Mouse (Mus musculus) forebrain, embryonic 14.5 days (tissue): ENCODE data around the gene Slc41a1. TPM values are rescaled to one million over a fixed set of nuclear protein-coding genes. Genes with fewer than 3 reads are reported as not detected.

Source experiments
- ATAC-seq: fragments of 200-750 bp; cut with Nextera tagmentation; 2 replicates; pipeline ENCODE4 v1.8.0; 2017; ENCODE audit warnings: mild to moderate bottlenecking, moderate library complexity
- DNase-seq: peaks from one replicate; pipeline ENCODE4 v3.0.0-alpha.2; 2015; ENCODE audit warnings: low spot score
- H3K27ac ChIP-seq: fragments of 300-500 bp; sonication (generic); 2 replicates; pipeline ENCODE4 v1.5.1; 2014; ENCODE audit warnings: low read depth, mild to moderate bottlenecking, control low read depth, low read length, moderate library complexity
- H3K27me3 ChIP-seq: fragments of 300-500 bp; sonication (generic); replicated peaks from 2 replicates; pipeline ENCODE4 v1.6.1; 2014; ENCODE audit warnings: low read length, control low read depth, mixed read lengths; ENCODE audit not compliant: control insufficient read depth, insufficient read depth
- H3K36me3 ChIP-seq: fragments of 300-500 bp; sonication (generic); 2 replicates; pipeline ENCODE4 v1.6.1; 2014; ENCODE audit warnings: low read length, control low read depth; ENCODE audit not compliant: control insufficient read depth, insufficient read depth
- H3K4me1 ChIP-seq: fragments of 300-500 bp; sonication (generic); 2 replicates; pipeline ENCODE4 v1.6.1; 2014; ENCODE audit warnings: antibody characterized with exemption, low read length, control low read depth; ENCODE audit not compliant: control insufficient read depth, insufficient read depth
- H3K4me2 ChIP-seq: fragments of 300-500 bp; sonication (generic); 2 replicates; pipeline ENCODE4 v1.6.1; 2014; ENCODE audit warnings: mild to moderate bottlenecking, control low read depth, low read length
- H3K4me3 ChIP-seq: fragments of 300-500 bp; sonication (generic); 2 replicates; pipeline ENCODE4 v1.5.1; 2014; ENCODE audit warnings: low read depth, low read length, control low read depth
- H3K9ac ChIP-seq: fragments of 300-500 bp; sonication (generic); 2 replicates; pipeline ENCODE4 v1.6.1; 2014; ENCODE audit warnings: mild to moderate bottlenecking, low read length, control low read depth, moderate library complexity
- H3K9me3 ChIP-seq: fragments of 300-500 bp; sonication (generic); replicated peaks from 2 replicates; pipeline ENCODE4 v1.6.1; 2016; ENCODE audit warnings: low read length, control low read depth, mixed read lengths; ENCODE audit not compliant: control insufficient read depth
- WGBS: fragments of 180-500 bp; shearing (Covaris S2); extraction: QIAGEN DNeasy Blood & Tissue Kit; methylation state at CpG from one replicate; pipeline ENCODE4 v1.1.7; 2014; 5-methylcytosine and 5-hydroxymethylcytosine counted together
- polyA plus RNA-seq: library from polyadenylated mRNA; unstranded; fragments of >200 nt; fragmentation: Nextera tagmentation; extraction: Ambion mirVana; gene quantifications from 2 replicates; pipeline ENCODE4 v1.2.1, GENCODE M21; 2014

Gene Slc41a1
- polyA plus RNA-seq, 1 experiment from 2014 or later, result 11.9 TPM

DNA sequence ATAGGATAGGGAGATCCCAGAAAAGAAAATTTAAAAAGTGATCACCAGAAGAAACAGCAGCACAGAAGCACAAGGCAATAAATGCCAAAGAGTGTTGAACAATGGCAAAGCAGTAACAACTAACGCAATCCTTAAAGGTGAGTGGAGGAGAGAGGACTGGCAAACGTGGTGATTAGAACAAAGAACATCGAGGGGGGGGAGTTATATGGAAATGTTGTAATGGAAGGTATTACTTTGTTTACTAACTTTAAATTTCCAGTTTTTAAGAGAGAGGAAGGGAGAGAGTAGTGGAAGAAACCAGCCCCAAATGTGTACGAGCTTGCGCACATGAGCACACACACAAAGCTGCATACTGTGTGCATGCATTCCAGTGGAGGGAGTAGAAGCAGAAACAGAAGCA, 38.3 kb downstream of the Slc41a1 start:
- Histone ChIP-seq H3K36me3 (no peaks in the 10 kb centered on the region), H3K27ac (no peak overlapping the region), H3K4me2 (no peak overlapping the region), H3K4me3 (no peak overlapping the region), H3K9me3 (no peaks in the 10 kb centered on the region), H3K4me1 (no peaks in the 10 kb centered on the region), H3K27me3 (no peaks in the 10 kb centered on the region), H3K9ac (no peak overlapping the region)
- no peak for DNase-seq
- WGBS, result 77% methylated on average over 5 of the region's 5 CpGs
- no peak for ATAC-seq

DNA sequence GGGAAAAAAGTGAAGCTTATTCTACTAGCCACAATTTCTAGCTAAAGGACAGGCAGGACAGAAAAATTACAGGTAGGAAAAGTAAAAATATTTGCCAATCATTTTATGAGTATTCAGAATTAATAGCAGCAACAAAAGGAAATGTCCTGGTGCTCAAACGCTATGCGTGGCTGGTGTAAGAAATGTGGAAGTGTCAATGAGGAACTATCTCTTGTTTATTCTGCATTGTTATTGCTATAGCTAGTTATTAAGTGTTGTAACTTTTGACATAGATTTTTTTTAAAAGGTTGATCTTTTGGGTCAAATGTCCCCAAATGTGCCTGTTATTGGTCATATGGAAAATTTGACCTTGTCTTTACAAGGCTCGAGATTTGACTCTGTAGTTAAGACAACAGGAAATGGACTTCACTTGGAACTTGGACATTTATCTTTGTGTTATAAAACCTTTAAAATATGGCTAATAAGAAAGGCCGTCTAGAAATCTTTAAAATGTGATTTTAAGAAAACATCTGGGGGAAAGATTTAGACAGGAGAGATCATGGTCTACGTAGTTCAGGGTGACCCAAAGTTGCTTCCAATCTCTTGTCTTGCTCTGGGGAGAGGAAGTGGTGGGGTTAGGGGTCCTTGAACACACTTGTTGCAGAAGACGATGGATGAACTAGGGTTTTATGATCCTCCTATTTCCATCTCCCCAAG, 39.2 kb downstream of the Slc41a1 start:
- DNase-seq, result no peak
- Histone ChIP-seq H3K4me2 (no peak overlapping the region), H3K36me3 (no peaks in the 10 kb centered on the region), H3K27me3 (no peaks in the 10 kb centered on the region), H3K27ac (no peak overlapping the region), H3K4me1 (no peaks in the 10 kb centered on the region), H3K4me3 (no peak overlapping the region), H3K9ac (no peak overlapping the region), H3K9me3 (no peaks in the 10 kb centered on the region)
- peak; percentile 49 for ATAC-seq
- 77% methylated on average over 6 of the region's 6 CpGs for WGBS

DNA sequence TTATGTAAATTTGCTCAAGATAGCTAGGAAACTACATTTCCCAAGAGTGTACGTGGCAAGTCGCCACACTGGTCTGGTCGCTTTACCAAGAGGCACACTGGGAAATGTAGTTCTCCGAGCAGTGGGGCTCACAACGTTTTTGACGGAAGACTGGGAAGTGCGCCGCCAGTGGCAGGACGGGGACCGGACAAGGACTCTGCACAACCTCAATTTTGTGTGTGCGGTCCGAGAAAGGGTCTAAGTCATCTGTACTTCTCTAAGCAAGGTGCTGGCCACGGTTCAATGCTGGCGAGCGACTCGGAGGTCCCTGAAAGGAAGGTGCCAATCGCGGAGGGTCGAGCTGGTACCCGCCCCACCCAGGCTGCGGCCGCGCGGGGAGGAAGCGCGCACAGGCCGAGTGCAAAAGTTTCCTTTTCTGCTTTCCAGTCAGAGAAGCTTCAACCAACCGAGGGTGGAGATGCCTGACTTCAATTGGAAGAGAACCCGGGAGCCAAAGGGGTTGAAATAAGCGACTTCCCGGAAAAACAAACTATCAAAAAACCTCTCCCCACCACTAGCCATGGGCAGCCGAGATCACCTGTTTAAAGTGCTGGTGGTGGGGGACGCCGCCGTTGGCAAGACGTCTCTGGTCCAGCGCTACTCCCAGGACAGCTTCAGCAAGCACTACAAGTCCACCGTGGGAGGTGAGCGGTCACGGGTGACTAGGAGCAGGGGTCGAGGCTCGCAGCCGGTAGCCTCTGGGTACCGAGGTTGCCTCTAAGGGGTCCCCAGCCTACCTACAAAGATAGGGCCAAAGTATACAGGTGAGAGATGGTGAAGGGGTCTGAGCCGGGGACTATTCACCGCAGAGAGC, 40.0 kb downstream of the Slc41a1 start, which contains the start of gene Rab29:
Rab29 (plus strand) TSS at position 132 of the 853 bp plus-strand sequence.
- H3K9me3 ChIP-seq, result no peaks in the 10 kb centered on the region
- WGBS, result 2% methylated on average over 46 of the region's 46 CpGs

DNA sequence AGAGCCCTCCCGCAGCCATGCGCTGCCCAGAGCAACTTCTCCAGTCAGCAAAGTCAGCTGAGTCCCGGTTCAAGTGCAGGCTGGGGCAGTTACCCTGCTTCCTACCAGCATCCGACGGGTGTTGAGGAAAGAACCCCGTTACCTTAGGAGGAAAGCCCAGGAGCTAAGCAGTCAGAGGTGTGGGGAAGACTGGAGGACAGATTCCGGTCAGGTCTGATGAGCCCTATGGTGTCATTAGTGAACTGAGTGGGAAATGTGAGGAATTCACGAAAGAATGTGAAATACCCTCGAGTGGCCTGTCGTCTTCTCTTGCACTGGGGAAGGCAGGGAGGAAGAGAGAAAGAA, 40.6 kb downstream of the Slc41a1 start:
- H3K4me1 ChIP-seq, result no peaks in the 10 kb centered on the region
- peak overlapping the region; percentile 75 for H3K4me2 ChIP-seq
- H3K36me3 ChIP-seq, result no peaks in the 10 kb centered on the region
- H3K27me3 ChIP-seq, result no peaks in the 10 kb centered on the region
- peak overlapping the region; percentile 56; the same call in 1 of the 2 replicates for H3K9ac ChIP-seq
- H3K9me3 ChIP-seq, result no peaks in the 10 kb centered on the region
- DNase-seq (no peak), ATAC-seq (no peak)
- H3K27ac ChIP-seq, result no peak overlapping the region
- H3K4me3 ChIP-seq, result peak overlapping the region; percentile 57
- 34% methylated on average over 10 of the region's 10 CpGs for WGBS

More for the DNA sequence above, 40.0 kb downstream of the Slc41a1 start, which contains the start of gene Rab29:
- H3K27me3 ChIP-seq, result no peaks in the 10 kb centered on the region
- DNase-seq, result peak; percentile 98
- peak within 1 kb of the TSS; percentile 75 for H3K4me2 ChIP-seq
- ATAC-seq, result peak; percentile 98
- H3K36me3 ChIP-seq, result no peaks in the 10 kb centered on the region
- H3K27ac ChIP-seq, result no peak within 1 kb of the TSS
- peak within 1 kb of the TSS; percentile 56 for H3K9ac ChIP-seq
- H3K4me1 ChIP-seq, result no peaks in the 10 kb centered on the region
- H3K4me3 ChIP-seq, result peak within 1 kb of the TSS; percentile 57

DNA sequence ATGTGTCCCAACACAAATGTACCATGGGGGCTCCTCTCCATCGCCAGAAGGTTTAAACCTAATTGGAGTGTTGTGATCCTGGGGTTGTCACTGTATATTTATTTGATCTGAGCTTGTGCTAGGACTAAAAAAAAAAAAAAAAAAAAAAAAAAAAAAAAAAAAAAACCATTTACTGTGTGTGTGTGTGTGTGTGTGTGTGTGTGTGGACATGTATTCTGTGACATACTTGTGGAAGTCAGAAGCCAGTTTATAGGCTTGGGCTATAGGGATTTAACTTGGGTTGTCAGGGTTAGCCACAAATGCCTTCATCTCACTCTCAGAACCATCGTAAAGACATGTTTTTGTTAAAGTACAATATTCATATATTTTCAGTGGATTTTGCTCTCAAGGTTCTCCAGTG, 42.3 kb downstream of the Slc41a1 start:
- Histone ChIP-seq H3K9me3 (no peaks in the 10 kb centered on the region), H3K4me1 (no peaks in the 10 kb centered on the region), H3K27ac (no peak overlapping the region), H3K4me2 (no peak overlapping the region), H3K9ac (no peak overlapping the region), H3K27me3 (no peaks in the 10 kb centered on the region), H3K36me3 (no peaks in the 10 kb centered on the region), H3K4me3 (no peak overlapping the region)
- DNase-seq (no peak), ATAC-seq (no peak)
- WGBS, result 88% methylated on average over 2 of the region's 2 CpGs

DNA sequence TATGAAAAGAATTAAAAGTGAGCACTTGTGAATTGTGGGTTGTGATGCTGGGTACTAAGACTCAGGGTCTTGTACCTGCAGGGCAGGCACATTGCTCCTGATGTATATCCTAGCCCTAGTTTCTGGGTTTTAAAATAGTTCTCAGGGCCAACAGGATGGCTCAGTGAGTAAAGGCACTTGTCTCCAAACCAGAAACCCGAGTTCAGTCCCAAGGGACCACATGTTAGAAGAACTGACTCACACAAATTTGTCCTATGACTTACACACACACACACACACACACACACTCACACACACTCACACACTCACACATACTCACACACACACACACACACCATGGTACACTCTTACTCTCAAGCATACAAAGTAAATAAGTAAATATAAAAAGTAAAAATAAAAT, 45.6 kb downstream of the Slc41a1 start:
- Histone ChIP-seq H3K27ac (no peak overlapping the region), H3K4me2 (no peak overlapping the region), H3K9me3 (no peaks in the 10 kb centered on the region), H3K27me3 (no peaks in the 10 kb centered on the region), H3K9ac (no peak overlapping the region), H3K4me3 (no peak overlapping the region), H3K36me3 (no peaks in the 10 kb centered on the region), H3K4me1 (no peaks in the 10 kb centered on the region)
- ATAC-seq (no peak), DNase-seq (no peak)
- 71% methylated on average over 1 of the region's 1 CpGs for WGBS

DNA sequence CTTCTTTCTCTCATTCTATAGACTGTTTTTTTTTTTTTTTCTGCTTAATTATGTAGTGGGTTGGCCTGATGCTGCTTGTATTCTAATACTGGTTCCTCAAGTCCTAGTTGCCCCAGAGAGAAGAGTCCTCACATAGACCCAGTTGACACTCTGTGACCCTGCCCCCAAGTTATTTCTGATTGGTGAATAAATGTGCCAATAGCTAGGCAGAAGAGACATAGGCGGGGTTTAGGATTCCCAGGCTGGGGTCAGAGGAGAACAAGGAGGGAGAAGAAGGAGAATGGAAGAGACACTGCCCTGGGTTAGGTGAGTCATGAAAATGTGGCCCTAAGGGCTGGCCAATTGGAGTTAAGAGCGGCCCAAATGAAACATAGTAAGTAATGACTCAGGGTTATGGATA, 52.5 kb downstream of the Slc41a1 start:
- Histone ChIP-seq H3K4me3 (no peak overlapping the region), H3K4me2 (no peak overlapping the region), H3K27ac (no peak overlapping the region), H3K36me3 (no peaks in the 10 kb centered on the region), H3K27me3 (no peaks in the 10 kb centered on the region), H3K9ac (no peak overlapping the region), H3K9me3 (no peaks in the 10 kb centered on the region), H3K4me1 (no peaks in the 10 kb centered on the region)
- DNase-seq (no peak), ATAC-seq (no peak)
- WGBS, result 77% methylated on average over 2 of the region's 2 CpGs

DNA sequence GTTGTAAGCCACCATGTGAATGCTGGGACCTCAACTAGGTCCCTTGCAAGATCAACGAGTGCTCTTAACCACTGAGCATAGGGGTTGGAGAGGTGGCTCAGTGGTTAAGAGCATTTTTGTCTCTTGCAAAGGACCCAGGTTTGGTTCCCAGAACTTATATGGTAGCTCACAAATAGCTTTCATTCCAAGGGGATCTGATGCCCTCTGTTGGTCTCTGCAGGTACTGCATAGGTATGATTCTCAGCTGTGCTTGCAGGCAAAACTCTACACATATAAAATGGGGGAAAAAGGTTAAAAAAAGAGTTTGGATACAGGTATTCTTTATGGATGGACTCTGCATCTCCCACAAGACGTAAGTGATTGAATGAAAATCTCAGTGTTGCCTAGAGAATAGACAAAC, 55.5 kb downstream of the Slc41a1 start:
- H3K36me3 ChIP-seq, result no peaks in the 10 kb centered on the region
- no peak overlapping the region for H3K9ac ChIP-seq
- WGBS, result 75% methylated on average over 2 of the region's 2 CpGs
- DNase-seq (no peak), ATAC-seq (no peak)
- no peaks in the 10 kb centered on the region for H3K9me3 ChIP-seq
- H3K27ac ChIP-seq, result no peak overlapping the region
- H3K4me1 ChIP-seq, result 0 out of 2 replicates have a peak, but pooled peaks cover 4% of the 10 kb centered on the region
- H3K4me2 ChIP-seq, result no peak overlapping the region
- no peaks in the 10 kb centered on the region for H3K27me3 ChIP-seq
- H3K4me3 ChIP-seq, result no peak overlapping the region

DNA sequence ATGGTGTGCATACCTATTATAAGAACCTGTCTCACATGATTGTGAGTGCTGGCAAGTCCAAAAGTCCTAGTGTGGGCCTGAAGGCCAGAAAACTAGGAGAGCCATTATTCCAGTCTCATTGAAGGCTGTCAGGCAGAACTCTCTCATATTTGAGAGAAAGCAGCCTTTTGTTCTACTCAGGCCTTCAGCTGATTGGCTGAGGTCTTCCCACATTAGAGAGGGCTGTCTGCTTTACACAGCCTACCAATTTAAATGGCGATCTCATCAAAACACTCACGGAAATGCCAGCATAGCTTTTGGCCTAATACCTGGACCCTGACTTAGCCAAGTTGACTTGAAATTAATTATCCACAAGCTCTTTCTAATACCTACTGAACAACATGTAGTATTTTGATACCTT, 58.9 kb downstream of the Slc41a1 start:
- Histone ChIP-seq H3K36me3 (no peaks in the 10 kb centered on the region), H3K9ac (no peak overlapping the region), H3K9me3 (no peaks in the 10 kb centered on the region), H3K4me1 (0 out of 2 replicates have a peak, but pooled peaks cover 4% of the 10 kb centered on the region), H3K27me3 (no peaks in the 10 kb centered on the region), H3K4me3 (no peak overlapping the region), H3K4me2 (no peak overlapping the region), H3K27ac (0 out of 2 replicates have a peak overlapping the region, but pooled peaks have one; percentile 2)
- DNase-seq, result peak; percentile 35
- ATAC-seq, result 0 out of 2 replicates have a peak, but pooled peaks have one; percentile 26
- 21% methylated on average over 2 of the region's 2 CpGs for WGBS
